Mouse (Mus musculus) erythroblast, embryonic 14.5 days (primary cell): ENCODE data around the gene Elovl5. TPM values are rescaled to one million over a fixed set of nuclear protein-coding genes. Genes with fewer than 3 reads are reported as not detected.

Experiments
- H3K27me3 ChIP-seq: 2 replicates; pipeline ENCODE4 v1.6.1; 2012; ENCODE audit warnings: inconsistent platforms; ENCODE audit not compliant: control insufficient read depth
- H3K36me3 ChIP-seq: 2 replicates; pipeline ENCODE4 v1.6.1; 2012; ENCODE audit warnings: mild to moderate bottlenecking, inconsistent platforms; ENCODE audit not compliant: control insufficient read depth
- H3K4me1 ChIP-seq: 2 replicates; pipeline ENCODE4 v1.6.1; 2012; ENCODE audit warnings: inconsistent platforms; ENCODE audit not compliant: control insufficient read depth
- H3K4me3 ChIP-seq: replicated peaks from 2 replicates; pipeline ENCODE3; 2012; ENCODE audit warnings: moderate library complexity, mild to moderate bottlenecking, inconsistent platforms
- H3K9me3 ChIP-seq: 2 replicates; pipeline ENCODE4 v1.6.1; 2012; ENCODE audit warnings: low read length, inconsistent platforms, mixed read lengths; ENCODE audit not compliant: control insufficient read depth
- GATA1 ChIP-seq: IDR thresholded peaks from 2 replicates; pipeline ENCODE4 v1.6.1; 2012; ENCODE audit warnings: low read length, inconsistent platforms, mixed read lengths
- TAL1 ChIP-seq: IDR thresholded peaks from 3 replicates; pipeline ENCODE4 v1.6.1; 2012; ENCODE audit warnings: low read length, inconsistent platforms, mixed read lengths
- polyA plus RNA-seq: library from polyadenylated mRNA; stranded (reverse); fragments of >175 nt; gene quantifications from 2 replicates; pipeline ENCODE4 v1.2.3, GENCODE M21; 2012

Elovl5 gene
- polyA plus RNA-seq, 1 experiment, result 0.09 TPM

DNA sequence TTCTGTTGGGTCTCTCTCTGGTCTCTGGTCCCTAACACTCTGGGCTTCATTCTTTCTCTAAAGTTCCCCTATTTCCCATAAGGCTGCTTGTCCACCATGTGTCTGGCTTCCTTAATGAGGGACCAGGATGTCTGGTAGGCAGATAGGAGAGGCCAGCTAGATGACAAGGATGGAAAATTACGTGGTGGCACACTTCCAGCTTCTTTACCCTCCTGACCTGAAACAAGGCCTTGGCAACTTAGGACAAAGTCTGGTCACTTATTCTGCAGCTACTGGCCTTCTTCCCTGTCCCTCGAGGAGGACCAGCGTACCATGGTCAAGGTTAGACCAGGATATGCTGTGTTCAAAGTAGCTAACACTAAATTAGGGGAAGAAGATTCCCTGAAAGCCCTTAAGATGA lies 109.9 kb downstream of the Elovl5 start:
- no peaks in the 10 kb centered on the region for H3K9me3 ChIP-seq

DNA sequence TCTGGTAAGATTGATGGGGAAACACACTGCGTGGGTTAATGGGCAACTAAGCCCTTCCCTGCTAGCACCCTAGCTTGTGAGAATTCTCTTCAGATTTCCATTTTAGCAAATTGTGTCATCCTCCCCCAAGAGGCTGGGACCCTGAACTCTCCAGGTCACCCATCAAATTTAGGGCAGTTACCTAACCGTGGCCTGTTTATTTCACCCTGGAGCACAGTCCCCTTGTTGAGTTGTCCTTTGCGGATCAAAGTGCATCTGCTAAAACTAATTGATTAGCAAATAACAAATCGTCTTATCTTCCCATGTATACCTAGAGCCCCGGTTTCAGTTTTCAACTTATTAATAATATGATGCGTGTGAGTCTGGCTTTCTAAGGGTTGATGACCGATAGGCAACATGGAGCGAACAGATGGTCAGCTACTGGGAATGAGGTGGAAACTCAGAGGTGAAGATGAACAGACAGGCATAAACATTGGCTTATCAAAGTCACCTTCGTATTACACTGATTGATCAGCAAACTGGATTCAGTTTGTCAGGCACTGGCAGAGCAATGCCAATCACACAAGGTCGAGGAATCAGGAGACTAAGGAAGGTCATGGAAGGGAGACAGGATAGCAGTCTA lies 113.8 kb downstream of the Elovl5 start:
- TF ChIP-seq GATA1 (no peak), TAL1 (no peak)
- no peaks in the 10 kb centered on the region for H3K4me1 ChIP-seq
- no peaks in the 10 kb centered on the region for H3K36me3 ChIP-seq
- no peak overlapping the region for H3K4me3 ChIP-seq
- no peaks in the 10 kb centered on the region for H3K27me3 ChIP-seq
- no peaks in the 10 kb centered on the region for H3K9me3 ChIP-seq

More for the DNA sequence above, 109.9 kb downstream of the Elovl5 start:
- Histone ChIP-seq H3K36me3 (no peaks in the 10 kb centered on the region), H3K4me1 (no peaks in the 10 kb centered on the region), H3K4me3 (no peak overlapping the region), H3K27me3 (no peaks in the 10 kb centered on the region)
- TF ChIP-seq TAL1 (no peak), GATA1 (no peak)

DNA sequence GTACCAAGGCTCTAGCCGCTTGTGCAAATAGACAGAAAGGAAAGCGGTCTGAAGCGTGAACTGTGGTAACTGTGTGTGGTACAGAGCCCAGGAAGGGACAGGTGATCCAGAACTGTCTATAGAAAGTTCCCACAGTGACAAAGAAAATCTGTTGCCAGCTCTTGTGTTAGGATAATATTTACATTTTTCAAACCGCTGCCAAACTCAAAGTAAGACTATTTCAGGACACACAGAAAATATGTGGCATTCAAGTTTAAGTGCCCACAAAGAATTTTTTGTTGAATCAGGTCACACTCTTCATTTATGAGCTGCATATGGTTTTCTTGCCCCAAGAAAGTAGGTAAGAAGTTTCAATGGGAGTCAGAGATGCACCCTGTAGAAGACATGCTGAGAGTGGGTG lies 115.8 kb downstream of the Elovl5 start:
- TF ChIP-seq TAL1 (no peak), GATA1 (no peak)
- Histone ChIP-seq H3K27me3 (no peaks in the 10 kb centered on the region), H3K4me3 (no peak overlapping the region), H3K9me3 (no peaks in the 10 kb centered on the region), H3K36me3 (no peaks in the 10 kb centered on the region), H3K4me1 (no peaks in the 10 kb centered on the region)

Other genes starting within 250 kb of the Elovl5 start
- 3.6 and 4.2 TPM in 2 replicates for gene Gclc, start 162.8 kb upstream of the Elovl5 start, polyA plus RNA-seq
- not detected in 2 replicates for gene Gcm1, start 134.6 kb downstream of the Elovl5 start, polyA plus RNA-seq
- gene Fbxo9, start 191.7 kb downstream of the Elovl5 start, polyA plus RNA-seq, result 20.3 and 21.9 TPM in 2 replicates
- 0.35 and 0.62 TPM in 2 replicates for gene Ick, start 191.8 kb downstream of the Elovl5 start, polyA plus RNA-seq